Mouse (Mus musculus): Measurements from ENCODE around the gene Ptx3. TPM values are rescaled to one million over a fixed set of nuclear protein-coding genes. Genes with fewer than 3 reads are reported as not detected.
"Not testable (repeated sequence)": the region's sequence is repeated elsewhere in the genome, so short reads cannot be mapped to it uniquely, and the experiment has no call there.

The Ptx3 gene
- total RNA-seq (2021) = 1 to 10 TPM; 3.2 to 3.6 TPM
- long read RNA-seq, experiment 1, partial matches to known transcripts = 3 of 4 reads
- long read RNA-seq, experiment 1, other reads (novel, unspliced or antisense) = 0 of 4 reads
- long read RNA-seq, experiment 2, partial matches to known transcripts = 3 of 4 reads
- long read RNA-seq, experiment 2, other reads (novel, unspliced or antisense) = 0 of 4 reads

- DNase-seq (ENCODE audit: low spot score) = no peak
Measured at GRCm38 (mm10) chr3:66219655-66220191, at the start of gene Ptx3. TSS of gene Ptx3 (plus strand) at chr3:66219910.

GRCm38 (mm10) chr3:66172907-66173306, 46.8 kb upstream of the Ptx3 start:
- peak; percentile 22 for DNase-seq (ENCODE audit: low spot score)

- no peak for DNase-seq (ENCODE audit: low spot score)
Measured at GRCm38 (mm10) chr3:66179647-66180046, 40.1 kb upstream of the Ptx3 start.

GRCm38 (mm10) chr3:66193910-66194562, 25.7 kb upstream of the Ptx3 start:
- DNase-seq (ENCODE audit: low spot score) = no peak

- no peak for DNase-seq (ENCODE audit: low spot score)
Measured at GRCm38 (mm10) chr3:66208836-66209573, 10.7 kb upstream of the Ptx3 start.

GRCm38 (mm10) chr3:66213524-66213923, 6.2 kb upstream of the Ptx3 start:
- no peak for DNase-seq (ENCODE audit: low spot score)

- DNase-seq (ENCODE audit: low spot score) = peak; percentile 16
Measured at GRCm38 (mm10) chr3:66215759-66216158, 4.0 kb upstream of the Ptx3 start.

- peak; percentile 36 for DNase-seq (ENCODE audit: low spot score)
Measured at GRCm38 (mm10) chr3:66220554-66221242, 988 bp downstream of the Ptx3 start.

GRCm38 (mm10) chr3:66221243-66221611, 1.5 kb downstream of the Ptx3 start:
- DNase-seq (ENCODE audit: low spot score) = peak; percentile 66

- no peak for DNase-seq (ENCODE audit: low spot score)
Measured at GRCm38 (mm10) chr3:66224931-66225537, 5.3 kb downstream of the Ptx3 start.

- not testable (repeated sequence) for DNase-seq (ENCODE audit: low spot score)
Measured at GRCm38 (mm10) chr3:66236234-66236871, 16.6 kb downstream of the Ptx3 start.

- peak; percentile 17 for DNase-seq (ENCODE audit: low spot score)
Measured at GRCm38 (mm10) chr3:66240476-66240875, 20.8 kb downstream of the Ptx3 start.

- DNase-seq (ENCODE audit: low spot score) = no peak
Measured at GRCm38 (mm10) chr3:66251842-66252241, 32.1 kb downstream of the Ptx3 start.

- no peak for DNase-seq (ENCODE audit: low spot score)
Measured at GRCm38 (mm10) chr3:66254504-66255105, 34.9 kb downstream of the Ptx3 start.

- DNase-seq (ENCODE audit: low spot score) = peak; percentile 37
Measured at GRCm38 (mm10) chr3:66262319-66262718, 42.6 kb downstream of the Ptx3 start.

- DNase-seq (ENCODE audit: low spot score) = no peak
Measured at GRCm38 (mm10) chr3:66263270-66263669, 43.6 kb downstream of the Ptx3 start.
